Mouse (Mus musculus) midbrain, embryonic 10.5 days (tissue): ENCODE results near the gene Mep1a. TPM values are rescaled to one million over a fixed set of nuclear protein-coding genes. Genes with fewer than 3 reads are reported as not detected.
"Not testable (repeated sequence)": the region's sequence is repeated elsewhere in the genome, so short reads cannot be mapped to it uniquely, and the experiment has no call there.

Experiments used
- DNase-seq: peaks from one replicate; pipeline ENCODE4 v3.0.0-alpha.2; 2017; ENCODE audit warnings: low spot score
- H3K27ac ChIP-seq: fragments of 300-500 bp; sonication (generic); replicated peaks from 2 replicates; pipeline ENCODE4 v1.5.1; 2016; ENCODE audit warnings: mild to moderate bottlenecking
- H3K27me3 ChIP-seq: fragments of 300-500 bp; sonication (generic); 2 replicates; pipeline ENCODE4 v1.6.1; 2016; ENCODE audit warnings: low read depth, mild to moderate bottlenecking; ENCODE audit not compliant: poor library complexity, severe bottlenecking
- H3K36me3 ChIP-seq: fragments of 300-500 bp; sonication (generic); 2 replicates; pipeline ENCODE4 v1.6.1; 2016; ENCODE audit warnings: mild to moderate bottlenecking, moderate library complexity
- H3K4me1 ChIP-seq: fragments of 300-500 bp; sonication (generic); 2 replicates; pipeline ENCODE4 v1.6.1; 2016
- H3K4me3 ChIP-seq: fragments of 300-500 bp; sonication (generic); 2 replicates; pipeline ENCODE4 v1.5.1; 2016; ENCODE audit warnings: mild to moderate bottlenecking, moderate library complexity
- H3K9me3 ChIP-seq: fragments of 300-500 bp; sonication (generic); replicated peaks from 2 replicates; pipeline ENCODE4 v1.6.1; 2016; ENCODE audit warnings: mild to moderate bottlenecking
- WGBS: fragments of 180-500 bp; shearing (Covaris S2); methylation state at CpG from one replicate; pipeline ENCODE4 v1.1.7; 2016; 5-methylcytosine and 5-hydroxymethylcytosine counted together
- polyA plus RNA-seq: library from polyadenylated mRNA; unstranded; fragments of >200 nt; fragmentation: Nextera tagmentation; extraction: Ambion mirVana; gene quantifications from 2 replicates; pipeline ENCODE4 v1.2.1, GENCODE M21; 2016

Gene Mep1a
- not detected in 2 replicates for polyA plus RNA-seq

- no peaks in the 10 kb centered on the region for H3K9me3 ChIP-seq
- H3K27me3 ChIP-seq = no peaks in the 10 kb centered on the region
- no peak within 1 kb of the TSS for H3K4me3 ChIP-seq
- no peak for DNase-seq
- no peak within 1 kb of the TSS for H3K27ac ChIP-seq
- WGBS = 91% methylated on average over 9 of the region's 9 CpGs
- H3K36me3 ChIP-seq = no peaks in the 10 kb centered on the region
- H3K4me1 ChIP-seq = no peaks in the 10 kb centered on the region
These were observed at the start of gene Mep1a for GRCm38 (mm10) chr17:43502592-43502991. Gene Mep1a (minus strand): TSS chr17:43502812.

- Histone ChIP-seq H3K27me3 (no peaks in the 10 kb centered on the region), H3K4me3 (no peak overlapping the region), H3K9me3 (no peaks in the 10 kb centered on the region), H3K27ac (peak overlapping the region; percentile 55), H3K36me3 (no peaks in the 10 kb centered on the region), H3K4me1 (peaks cover 23% of the 10 kb centered on the region)
- DNase-seq = peak; percentile 43
- WGBS = 20% methylated on average over 3 of the region's 3 CpGs
These were observed 48.6 kb upstream of the Mep1a start for GRCm38 (mm10) chr17:43551122-43551630.

GRCm38 (mm10) chr17:43544040-43544439, 41.4 kb upstream of the Mep1a start:
- no peak overlapping the region for H3K27ac ChIP-seq
- no peaks in the 10 kb centered on the region for H3K9me3 ChIP-seq
- no peak for DNase-seq
- WGBS = 85% methylated on average over 4 of the region's 4 CpGs
- peaks cover 8% of the 10 kb centered on the region for H3K4me1 ChIP-seq
- H3K27me3 ChIP-seq = no peaks in the 10 kb centered on the region
- H3K4me3 ChIP-seq = no peak overlapping the region
- no peaks in the 10 kb centered on the region for H3K36me3 ChIP-seq

DNA sequence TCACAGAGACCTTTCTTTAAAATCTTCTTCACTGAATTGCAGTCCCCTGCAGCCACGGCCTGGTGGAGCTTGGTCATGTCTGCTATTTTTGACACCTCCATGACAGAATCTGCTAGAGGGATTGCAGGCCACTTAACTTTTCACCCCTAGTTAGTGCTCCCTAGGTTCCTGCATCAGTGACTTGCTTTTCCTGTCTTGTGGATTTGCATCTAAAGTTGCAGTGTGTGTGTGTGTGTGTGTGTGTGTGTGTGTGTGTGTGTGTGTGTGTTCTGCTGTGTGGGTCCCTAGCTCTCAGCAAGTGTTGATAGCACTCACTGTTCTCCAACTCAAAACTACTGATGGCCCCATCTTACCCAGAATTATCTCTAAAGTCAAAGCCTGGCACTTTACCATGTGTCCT, 40.9 kb upstream of the Mep1a start, which contains the start of gene Ankrd66:
Gene Ankrd66 (minus strand): TSS at position 101 of the 400 bp plus-strand sequence.
- no peak for DNase-seq
- Histone ChIP-seq H3K4me3 (no peak within 1 kb of the TSS), H3K4me1 (peaks cover 8% of the 10 kb centered on the region), H3K27me3 (no peaks in the 10 kb centered on the region), H3K27ac (no peak within 1 kb of the TSS), H3K9me3 (no peaks in the 10 kb centered on the region), H3K36me3 (no peaks in the 10 kb centered on the region)
- WGBS = 85% methylated on average over 1 of the region's 1 CpGs

DNA sequence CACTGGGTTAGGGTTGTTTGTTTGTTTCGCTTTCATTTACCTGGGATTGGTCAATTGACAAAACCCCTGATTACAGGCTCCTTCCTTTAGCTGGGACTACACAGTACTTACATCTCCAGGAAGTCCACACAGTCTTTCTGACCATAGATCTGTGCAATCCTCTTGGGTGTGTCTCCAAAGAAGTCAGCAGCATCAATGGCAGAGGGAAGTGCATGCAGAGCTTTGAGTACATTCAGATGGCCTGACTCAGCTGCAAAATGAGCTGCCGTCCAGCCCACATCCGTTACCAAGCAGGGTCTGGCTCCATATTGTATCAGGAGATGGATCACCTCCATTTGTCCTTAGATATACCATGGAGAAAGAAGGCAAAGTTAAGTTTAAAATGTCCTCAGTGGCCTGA, 36.2 kb upstream of the Mep1a start:
- H3K4me3 ChIP-seq = no peak overlapping the region
- H3K27me3 ChIP-seq = peaks cover 10% of the 10 kb centered on the region
- H3K27ac ChIP-seq = no peak overlapping the region
- 89% methylated on average over 3 of the region's 3 CpGs for WGBS
- H3K4me1 ChIP-seq = peaks cover 14% of the 10 kb centered on the region
- no peaks in the 10 kb centered on the region for H3K36me3 ChIP-seq
- no peak for DNase-seq
- H3K9me3 ChIP-seq = no peaks in the 10 kb centered on the region

- DNase-seq, H3K27ac ChIP-seq, H3K4me3 ChIP-seq, H3K9me3 ChIP-seq, H3K36me3 ChIP-seq: not testable (repeated sequence)
- WGBS = 93% methylated on average over 6 of the region's 6 CpGs
- peaks cover 10% of the 10 kb centered on the region for H3K27me3 ChIP-seq
- H3K4me1 ChIP-seq = peaks cover 15% of the 10 kb centered on the region
These were observed 34.2 kb upstream of the Mep1a start for GRCm38 (mm10) chr17:43536841-43537240.

DNA sequence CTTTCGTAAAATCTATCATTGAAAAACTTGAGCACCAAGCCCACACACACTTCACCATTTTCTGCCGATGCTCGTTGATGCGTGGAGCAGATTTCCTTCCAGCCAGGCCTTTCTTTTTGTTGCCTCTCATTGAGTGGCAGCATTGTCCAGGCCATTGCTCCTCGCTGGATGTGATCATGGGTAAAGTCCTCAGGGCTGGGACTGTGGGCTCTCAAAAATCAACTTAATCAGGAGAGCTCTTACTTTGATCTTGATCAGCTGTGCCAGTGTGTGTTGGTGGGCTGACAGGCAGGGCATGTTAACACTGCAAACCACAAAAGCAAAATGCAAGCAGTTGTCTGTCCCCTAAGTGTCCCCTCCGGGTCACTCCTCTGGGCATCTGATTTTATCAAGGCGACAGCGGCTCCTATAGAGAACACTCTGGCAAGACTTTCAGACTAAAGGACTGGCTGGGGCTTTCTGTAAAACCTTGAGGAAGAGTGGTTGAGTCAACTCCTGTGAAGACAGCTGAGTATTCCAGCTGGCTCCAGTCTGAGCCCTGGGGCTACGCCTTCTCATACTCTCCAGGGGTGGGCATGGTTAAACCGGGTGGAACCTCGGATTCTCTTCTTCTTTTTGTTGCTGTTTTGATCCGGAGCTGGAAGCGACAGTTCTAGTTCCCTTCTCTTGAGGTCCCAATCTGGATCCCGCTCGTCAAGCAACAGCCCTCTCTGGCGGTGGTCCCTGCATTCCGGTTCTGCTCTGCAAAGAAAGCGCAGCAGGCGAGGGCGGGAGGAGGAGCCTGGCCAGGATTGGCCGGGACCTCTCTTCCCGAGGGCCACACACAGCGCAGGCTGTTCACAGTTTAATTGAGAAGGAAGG, 32.0 kb upstream of the Mep1a start:
- Histone ChIP-seq H3K27me3 (peaks cover 10% of the 10 kb centered on the region), H3K27ac (peak overlapping the region; percentile 72), H3K36me3 (no peaks in the 10 kb centered on the region), H3K9me3 (no peaks in the 10 kb centered on the region), H3K4me1 (peaks cover 15% of the 10 kb centered on the region), H3K4me3 (peak overlapping the region; percentile 42)
- DNase-seq = peak; percentile 79
- WGBS = 11% methylated on average over 23 of the region's 23 CpGs

GRCm38 (mm10) chr17:43531192-43531591, 28.6 kb upstream of the Mep1a start:
- Histone ChIP-seq H3K27ac (no peak overlapping the region), H3K36me3 (no peaks in the 10 kb centered on the region), H3K4me3 (no peak overlapping the region), H3K27me3 (peaks cover 9% of the 10 kb centered on the region), H3K9me3 (no peaks in the 10 kb centered on the region), H3K4me1 (peaks cover 15% of the 10 kb centered on the region)
- 94% methylated on average over 4 of the region's 4 CpGs for WGBS
- DNase-seq = no peak

DNA sequence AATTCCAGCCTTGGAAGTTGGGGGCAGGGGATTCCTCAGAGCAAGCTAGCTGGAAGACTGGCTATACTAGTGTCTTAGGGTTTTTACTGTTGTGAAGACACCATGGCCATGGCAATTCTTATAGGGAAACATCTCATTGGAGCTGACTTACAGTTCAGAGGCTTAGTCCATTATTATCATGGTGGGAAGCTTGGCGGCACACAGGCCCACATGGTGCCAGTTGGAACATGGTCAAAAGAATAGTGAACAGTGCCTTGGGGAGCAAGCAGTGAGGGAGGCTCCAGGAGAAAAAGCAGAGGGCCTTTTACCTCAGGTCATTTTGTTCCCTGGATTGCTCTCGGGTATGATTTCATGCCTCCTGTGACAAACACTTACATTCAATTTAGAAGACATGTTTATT, 27.9 kb upstream of the Mep1a start:
- H3K4me3 ChIP-seq = no peak overlapping the region
- peaks cover 15% of the 10 kb centered on the region for H3K4me1 ChIP-seq
- H3K27ac ChIP-seq = no peak overlapping the region
- H3K27me3 ChIP-seq = peaks cover 2% of the 10 kb centered on the region; the same call in 1 of the 2 replicates
- WGBS = 92% methylated on average over 2 of the region's 2 CpGs
- no peaks in the 10 kb centered on the region for H3K9me3 ChIP-seq
- H3K36me3 ChIP-seq = no peaks in the 10 kb centered on the region
- DNase-seq = no peak

DNA sequence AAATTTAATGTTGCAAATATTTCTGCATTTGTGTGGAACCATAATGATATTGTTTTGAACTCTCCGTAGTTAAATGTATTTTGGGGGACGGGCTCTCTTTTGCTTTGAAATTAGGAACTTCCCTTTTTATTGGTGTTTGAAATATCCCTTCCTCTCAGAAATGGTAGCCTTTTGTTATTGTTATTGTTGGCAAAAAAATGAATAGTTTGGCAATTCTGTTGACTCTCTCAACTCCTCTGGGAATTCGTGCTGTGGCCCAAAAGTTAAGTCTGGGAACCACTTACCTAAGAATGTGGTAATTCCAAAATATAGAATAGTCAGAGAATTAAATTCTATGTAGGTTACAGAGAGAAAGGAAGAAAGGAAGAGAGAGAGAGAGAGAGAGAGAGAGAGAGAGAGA, 17.6 kb upstream of the Mep1a start:
- Histone ChIP-seq H3K36me3 (no peaks in the 10 kb centered on the region), H3K9me3 (no peaks in the 10 kb centered on the region), H3K4me1 (0 out of 2 replicates have a peak, but pooled peaks cover 2% of the 10 kb centered on the region), H3K4me3 (no peak overlapping the region), H3K27ac (no peak overlapping the region), H3K27me3 (no peaks in the 10 kb centered on the region)
- WGBS = 83% methylated on average over 3 of the region's 3 CpGs
- no peak for DNase-seq

DNA sequence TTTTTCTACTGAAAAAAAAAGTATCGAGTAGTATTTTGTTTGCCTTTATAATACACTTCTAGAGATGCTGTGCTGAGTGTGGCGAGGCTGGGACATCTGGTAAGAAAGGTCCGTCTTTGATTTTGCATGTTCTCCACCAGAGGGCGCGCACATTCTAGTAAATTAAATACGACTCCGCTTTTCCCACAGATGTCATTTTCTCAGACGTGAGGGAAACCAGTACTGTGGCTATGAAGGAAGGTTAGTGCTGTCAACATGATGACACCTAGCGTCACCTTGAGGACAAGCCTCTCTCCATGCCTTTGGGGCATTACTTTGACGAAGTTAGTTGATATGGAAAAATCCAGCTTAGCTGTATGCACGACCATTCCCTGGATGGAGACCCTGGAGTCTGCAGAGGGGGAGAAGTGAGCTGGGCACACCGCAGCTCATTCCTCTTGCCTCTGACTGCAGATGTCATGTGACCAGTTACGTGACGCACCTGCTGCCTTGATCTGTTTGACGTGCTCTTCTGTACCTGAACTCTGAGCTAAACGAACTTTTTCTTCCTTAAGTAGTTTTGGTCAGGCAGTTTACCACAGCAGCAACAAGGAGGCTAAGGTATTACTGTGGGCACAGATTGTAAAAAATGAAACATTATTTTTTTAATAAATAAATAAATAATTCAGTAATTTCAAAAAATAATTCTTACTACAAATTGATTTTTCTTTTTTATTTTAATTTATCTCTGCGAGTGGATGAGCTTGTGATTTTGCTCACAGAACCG, 16.2 kb upstream of the Mep1a start:
- DNase-seq = peak; percentile 73
- WGBS = 35% methylated on average over 18 of the region's 18 CpGs
- H3K27ac ChIP-seq = no peak overlapping the region
- no peaks in the 10 kb centered on the region for H3K27me3 ChIP-seq
- no peak overlapping the region for H3K4me3 ChIP-seq
- H3K36me3 ChIP-seq = no peaks in the 10 kb centered on the region
- no peaks in the 10 kb centered on the region; the same call in 1 of the 2 replicates for H3K9me3 ChIP-seq
- H3K4me1 ChIP-seq = 0 out of 2 replicates have a peak, but pooled peaks cover 2% of the 10 kb centered on the region

- no peak overlapping the region for H3K27ac ChIP-seq
- no peaks in the 10 kb centered on the region; the same call in 1 of the 2 replicates for H3K9me3 ChIP-seq
- DNase-seq = no peak
- no peaks in the 10 kb centered on the region for H3K27me3 ChIP-seq
- 75% methylated on average over 4 of the region's 4 CpGs for WGBS
- no peaks in the 10 kb centered on the region for H3K4me1 ChIP-seq
- no peaks in the 10 kb centered on the region for H3K36me3 ChIP-seq
- no peak overlapping the region for H3K4me3 ChIP-seq
These were observed 8.2 kb upstream of the Mep1a start for GRCm38 (mm10) chr17:43510782-43511181.

DNA sequence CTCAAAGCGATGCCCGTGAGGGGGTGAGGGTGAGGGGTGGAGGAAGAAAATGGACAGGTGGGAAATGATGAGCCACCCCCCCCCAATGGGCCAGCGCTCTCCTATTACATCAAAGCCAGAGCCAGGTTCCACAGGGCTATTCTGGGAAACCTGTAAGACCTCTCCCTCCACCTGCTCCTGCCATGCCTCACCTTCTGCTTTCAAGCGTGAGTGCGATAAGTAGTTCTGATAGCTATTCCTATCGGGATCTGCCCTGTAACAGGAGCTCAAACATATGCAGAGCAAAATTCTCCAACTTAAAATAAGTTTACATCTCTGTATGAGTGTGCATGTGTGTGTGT, 2.0 kb upstream of the Mep1a start:
- Histone ChIP-seq H3K27ac (no peak overlapping the region), H3K27me3 (no peaks in the 10 kb centered on the region), H3K9me3 (no peaks in the 10 kb centered on the region), H3K4me1 (no peaks in the 10 kb centered on the region), H3K36me3 (no peaks in the 10 kb centered on the region), H3K4me3 (no peak overlapping the region)
- no peak for DNase-seq
- WGBS = 84% methylated on average over 6 of the region's 6 CpGs
